Mouse (Mus musculus): ENCODE data around the gene Egfem1. TPM values are rescaled to one million over a fixed set of nuclear protein-coding genes. Genes with fewer than 3 reads are reported as not detected.

The Egfem1 gene
- total and polyA plus RNA-seq, 2 experiments, result 0.48 to 1.5 TPM

GRCm38 (mm10) chr3:29563171-29563570 lies 481.3 kb downstream of the Egfem1 start:
- no peak overlapping the region for H3K27ac ChIP-seq (replicated peaks; ENCODE audit: insufficient read depth, low read depth, low read length)
- TF ChIP-seq POLR2A (IDR thresholded peaks at IDR 0.05; ENCODE audit: extremely low read depth, insufficient read depth, low read length), result no peak
- TF ChIP-seq CTCF (IDR thresholded peaks at IDR 0.05; ENCODE audit: low read depth, low read length), result no peak
- 82% methylated on average over 1 of the region's 1 CpGs for WGBS

GRCm38 (mm10) chr3:29578055-29578860 lies 496.4 kb downstream of the Egfem1 start:
- no peak for TF ChIP-seq POLR2A (IDR thresholded peaks at IDR 0.05; ENCODE audit: extremely low read depth, insufficient read depth, low read length)
- TF ChIP-seq CTCF (IDR thresholded peaks at IDR 0.05; ENCODE audit: low read depth, low read length), result no peak
- no peaks in the 10 kb centered on the region for H3K79me2 ChIP-seq (ENCODE audit: control insufficient read depth, insufficient read depth, low read length)
- no peak for DNase-seq (ENCODE audit: extremely low read depth, low read depth, low spot score)
- no peaks in the 10 kb centered on the region for H3K27me3 ChIP-seq (ENCODE audit: control insufficient read depth, insufficient read depth, low read length)
- no peak overlapping the region for H3K9ac ChIP-seq (ENCODE audit: low read depth, low read length)
- no peaks in the 10 kb centered on the region for H3K4me1 ChIP-seq (ENCODE audit: control insufficient read depth, insufficient read depth, low read length)
- H3K4me3 ChIP-seq (ENCODE audit: insufficient read depth, low read depth, low read length), result no peak overlapping the region
- WGBS, result 74% methylated on average over 5 of the region's 5 CpGs
- no peak overlapping the region for H3K27ac ChIP-seq (replicated peaks; ENCODE audit: insufficient read depth, low read depth, low read length)
- H3K36me3 ChIP-seq (ENCODE audit: control insufficient read depth, insufficient read depth, low read length), result no peaks in the 10 kb centered on the region

More at GRCm38 (mm10) chr3:29563171-29563570, 481.3 kb downstream of the Egfem1 start:
- no peak for DNase-seq (ENCODE audit: extremely low read depth, low read depth, low spot score)
- H3K9ac ChIP-seq (ENCODE audit: low read depth, low read length), result no peak overlapping the region
- no peaks in the 10 kb centered on the region for H3K79me2 ChIP-seq (ENCODE audit: control insufficient read depth, insufficient read depth, low read length)
- no peak overlapping the region for H3K4me3 ChIP-seq (ENCODE audit: insufficient read depth, low read depth, low read length)
- no peaks in the 10 kb centered on the region for H3K27me3 ChIP-seq (ENCODE audit: control insufficient read depth, insufficient read depth, low read length)
- H3K36me3 ChIP-seq (ENCODE audit: control insufficient read depth, insufficient read depth, low read length), result no peaks in the 10 kb centered on the region
- no peaks in the 10 kb centered on the region for H3K4me1 ChIP-seq (ENCODE audit: control insufficient read depth, insufficient read depth, low read length)

- Histone ChIP-seq H3K36me3 (ENCODE audit: control insufficient read depth, insufficient read depth, low read length) (no peaks in the 10 kb centered on the region), H3K9ac (ENCODE audit: low read depth, low read length) (no peak overlapping the region), H3K79me2 (ENCODE audit: control insufficient read depth, insufficient read depth, low read length) (no peaks in the 10 kb centered on the region), H3K27ac (replicated peaks; ENCODE audit: insufficient read depth, low read depth, low read length) (no peak overlapping the region), H3K4me3 (ENCODE audit: insufficient read depth, low read depth, low read length) (no peak overlapping the region), H3K4me1 (ENCODE audit: control insufficient read depth, insufficient read depth, low read length) (no peaks in the 10 kb centered on the region), H3K27me3 (ENCODE audit: control insufficient read depth, insufficient read depth, low read length) (no peaks in the 10 kb centered on the region)
- TF ChIP-seq POLR2A (IDR thresholded peaks at IDR 0.05; ENCODE audit: extremely low read depth, insufficient read depth, low read length), result no peak
- TF ChIP-seq CTCF (IDR thresholded peaks at IDR 0.05; ENCODE audit: low read depth, low read length), result no peak
- DNase-seq (ENCODE audit: extremely low read depth, low read depth, low spot score), result no peak
- 73% methylated on average over 8 of the region's 8 CpGs for WGBS
These were observed 500.9 kb downstream of the Egfem1 start for GRCm38 (mm10) chr3:29582749-29583148.

- DNase-seq (ENCODE audit: extremely low read depth, low read depth, low spot score), result no peak
- 54% methylated on average over 7 of the region's 7 CpGs for WGBS
- Histone ChIP-seq H3K79me2 (ENCODE audit: control insufficient read depth, insufficient read depth, low read length) (no peaks in the 10 kb centered on the region), H3K4me1 (ENCODE audit: control insufficient read depth, insufficient read depth, low read length) (no peaks in the 10 kb centered on the region), H3K4me3 (ENCODE audit: insufficient read depth, low read depth, low read length) (no peak overlapping the region), H3K9ac (ENCODE audit: low read depth, low read length) (no peak overlapping the region), H3K27me3 (ENCODE audit: control insufficient read depth, insufficient read depth, low read length) (no peaks in the 10 kb centered on the region), H3K27ac (replicated peaks; ENCODE audit: insufficient read depth, low read depth, low read length) (no peak overlapping the region), H3K36me3 (ENCODE audit: control insufficient read depth, insufficient read depth, low read length) (no peaks in the 10 kb centered on the region)
- TF ChIP-seq POLR2A (IDR thresholded peaks at IDR 0.05; ENCODE audit: extremely low read depth, insufficient read depth, low read length), result no peak
- TF ChIP-seq CTCF (IDR thresholded peaks at IDR 0.05; ENCODE audit: low read depth, low read length), result no peak
These were observed 520.3 kb downstream of the Egfem1 start for GRCm38 (mm10) chr3:29602140-29602539.

- Histone ChIP-seq H3K27ac (replicated peaks; ENCODE audit: insufficient read depth, low read depth, low read length) (no peak overlapping the region), H3K36me3 (ENCODE audit: control insufficient read depth, insufficient read depth, low read length) (no peaks in the 10 kb centered on the region), H3K79me2 (ENCODE audit: control insufficient read depth, insufficient read depth, low read length) (no peaks in the 10 kb centered on the region), H3K4me1 (ENCODE audit: control insufficient read depth, insufficient read depth, low read length) (no peaks in the 10 kb centered on the region), H3K27me3 (ENCODE audit: control insufficient read depth, insufficient read depth, low read length) (no peaks in the 10 kb centered on the region), H3K9ac (ENCODE audit: low read depth, low read length) (no peak overlapping the region), H3K4me3 (ENCODE audit: insufficient read depth, low read depth, low read length) (no peak overlapping the region)
- no peak for DNase-seq (ENCODE audit: extremely low read depth, low read depth, low spot score)
- 80% methylated on average over 3 of the region's 3 CpGs for whole genome bisulfite sequencing
- no peak for TF ChIP-seq CTCF (IDR thresholded peaks at IDR 0.05; ENCODE audit: low read depth, low read length)
- no peak for TF ChIP-seq POLR2A (IDR thresholded peaks at IDR 0.05; ENCODE audit: extremely low read depth, insufficient read depth, low read length)
These were observed 526.9 kb downstream of the Egfem1 start for GRCm38 (mm10) chr3:29608713-29609112.

- TF ChIP-seq CTCF (IDR thresholded peaks at IDR 0.05; ENCODE audit: low read depth, low read length) (no peak), POLR2A (IDR thresholded peaks at IDR 0.05; ENCODE audit: extremely low read depth, insufficient read depth, low read length) (no peak)
- H3K4me1 ChIP-seq (ENCODE audit: control insufficient read depth, insufficient read depth, low read length), result no peaks in the 10 kb centered on the region
- H3K27me3 ChIP-seq (ENCODE audit: control insufficient read depth, insufficient read depth, low read length), result no peaks in the 10 kb centered on the region
- WGBS, result 85% methylated on average over 2 of the region's 2 CpGs
- H3K9ac ChIP-seq (ENCODE audit: low read depth, low read length), result no peak overlapping the region
- no peak for DNase-seq (ENCODE audit: extremely low read depth, low read depth, low spot score)
- H3K36me3 ChIP-seq (ENCODE audit: control insufficient read depth, insufficient read depth, low read length), result no peaks in the 10 kb centered on the region
- no peaks in the 10 kb centered on the region for H3K79me2 ChIP-seq (ENCODE audit: control insufficient read depth, insufficient read depth, low read length)
- no peak overlapping the region for H3K4me3 ChIP-seq (ENCODE audit: insufficient read depth, low read depth, low read length)
- H3K27ac ChIP-seq (replicated peaks; ENCODE audit: insufficient read depth, low read depth, low read length), result no peak overlapping the region
These were observed 527.4 kb downstream of the Egfem1 start for GRCm38 (mm10) chr3:29609174-29609573.

All from liver, adult 2 months (tissue).